Mouse (Mus musculus): ENCODE measurements around the gene Zfp991.
"Not testable (repeated sequence)": the region's sequence is repeated elsewhere in the genome, so short reads cannot be mapped to it uniquely, and the experiment has no call there.

GRCm38 (mm10) chr4:147197210-147197609 is 65.4 kb downstream of the Zfp991 start:
- not testable (repeated sequence) for TF ChIP-seq CTCF (IDR thresholded peaks at IDR 0.05; ENCODE audit: low read depth, low read length); POLR2A (IDR thresholded peaks at IDR 0.05; ENCODE audit: borderline replicate concordance, low read depth, low read length)

Data from bone marrow macrophage, adult 2 months (primary cell).